Mouse (Mus musculus): ENCODE measurements at regions not wholly inside any gene's neighbourhood (a gene's known extent, or its start where the extent isn't known, plus 50 kb on each side); places are given as distances from the start of the nearest gene placed in this dataset.

DNA sequence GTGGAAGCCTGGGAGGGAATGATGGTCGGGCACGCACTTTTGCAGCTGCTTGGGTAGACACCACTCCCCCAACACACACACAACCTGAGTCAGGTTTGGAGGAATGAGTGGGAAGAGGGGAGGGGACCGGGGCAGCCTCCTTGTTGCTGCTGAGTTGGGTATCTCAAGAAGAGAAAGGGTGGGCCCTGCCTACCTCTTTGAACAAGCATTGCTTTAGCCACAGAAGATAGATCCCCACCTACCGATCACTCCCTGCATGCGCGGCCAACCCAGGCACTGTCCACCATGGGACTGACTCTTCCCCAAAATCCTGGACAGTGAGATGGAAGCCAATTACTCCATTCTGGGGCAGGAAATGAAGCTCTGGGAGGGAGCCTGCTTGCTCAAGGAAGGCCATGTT is 243.2 kb downstream of the Cbln1 start:
- H3K4me3 ChIP-seq (replicated peaks): no peak overlapping the region
- no peak for ATAC-seq (ENCODE audit: low FRiP score)
- no peak overlapping the region for H3K9ac ChIP-seq (replicated peaks)
- H3K36me3 ChIP-seq: no peaks in the 10 kb centered on the region
- peaks cover 23% of the 10 kb centered on the region for H3K4me1 ChIP-seq
- no peak overlapping the region for H3K4me2 ChIP-seq
- no peaks in the 10 kb centered on the region for H3K9me3 ChIP-seq (replicated peaks)
- H3K27me3 ChIP-seq (replicated peaks): no peaks in the 10 kb centered on the region
- no peak overlapping the region for H3K27ac ChIP-seq (replicated peaks)
- 90% methylated on average over 6 of the region's 6 CpGs for WGBS

DNA sequence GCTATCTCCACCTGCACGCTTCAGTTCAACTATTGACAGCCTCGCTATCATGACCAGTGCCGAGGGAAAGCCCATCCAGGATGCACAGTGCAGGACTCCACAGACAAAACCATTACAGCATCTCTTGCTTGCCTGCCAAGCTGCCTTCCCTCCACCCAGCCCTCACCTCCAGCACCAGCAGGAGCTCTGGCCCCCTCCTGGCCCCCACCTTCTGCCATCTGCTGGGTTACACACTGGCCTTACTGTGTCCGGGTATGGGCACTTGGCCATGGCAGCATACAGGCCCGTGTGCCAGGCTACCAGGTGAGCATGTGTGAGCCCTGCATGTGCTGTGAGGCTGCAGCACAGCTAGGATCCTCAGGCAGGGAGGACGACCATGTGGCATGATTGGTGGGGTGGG is 243.6 kb downstream of the Cbln1 start:
- 86% methylated on average over 6 of the region's 6 CpGs for WGBS
- ATAC-seq (ENCODE audit: low FRiP score): no peak
- Histone ChIP-seq H3K4me2 (no peak overlapping the region), H3K27ac (replicated peaks) (no peak overlapping the region), H3K9ac (replicated peaks) (no peak overlapping the region), H3K27me3 (replicated peaks) (no peaks in the 10 kb centered on the region), H3K4me1 (peaks cover 20% of the 10 kb centered on the region), H3K4me3 (replicated peaks) (no peak overlapping the region), H3K36me3 (no peaks in the 10 kb centered on the region), H3K9me3 (replicated peaks) (no peaks in the 10 kb centered on the region)

GRCm38 (mm10) chr8:87225504-87226425 is 246.6 kb downstream of the Cbln1 start:
- ATAC-seq (ENCODE audit: low FRiP score): peak; percentile 67
- WGBS: 65% methylated on average over 11 of the region's 11 CpGs
- Histone ChIP-seq H3K9ac (replicated peaks) (no peak overlapping the region), H3K4me3 (replicated peaks) (no peak overlapping the region), H3K9me3 (replicated peaks) (no peaks in the 10 kb centered on the region), H3K36me3 (no peaks in the 10 kb centered on the region), H3K27me3 (replicated peaks) (no peaks in the 10 kb centered on the region), H3K4me2 (no peak overlapping the region), H3K4me1 (peaks cover 9% of the 10 kb centered on the region; the same call in 1 of the 2 replicates), H3K27ac (replicated peaks) (no peak overlapping the region)

DNA sequence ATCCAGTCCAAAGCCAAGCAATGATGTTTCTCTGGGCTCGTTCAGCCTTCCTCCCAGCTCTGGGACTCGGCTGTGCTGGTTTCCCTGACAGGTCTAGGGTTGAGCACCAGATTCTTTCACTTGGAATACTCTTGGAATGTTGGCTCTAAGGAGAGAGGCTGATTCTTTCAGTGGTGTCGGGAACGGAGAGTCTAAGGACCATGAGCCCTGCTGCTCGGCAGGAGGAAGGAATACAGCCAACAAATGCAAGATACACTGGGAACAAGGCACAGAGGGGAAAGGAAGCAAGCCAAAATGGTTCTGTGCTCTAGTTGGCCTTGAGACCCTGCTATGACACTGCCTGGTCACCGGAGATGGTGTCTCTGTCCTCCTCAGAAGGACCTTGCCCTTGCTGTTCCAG is 251.8 kb downstream of the Cbln1 start:
- Histone ChIP-seq H3K27ac (replicated peaks) (no peak overlapping the region), H3K9me3 (replicated peaks) (no peaks in the 10 kb centered on the region), H3K4me1 (peaks cover 18% of the 10 kb centered on the region; the same call in 1 of the 2 replicates), H3K4me3 (replicated peaks) (no peak overlapping the region), H3K36me3 (no peaks in the 10 kb centered on the region), H3K27me3 (replicated peaks) (no peaks in the 10 kb centered on the region), H3K4me2 (no peak overlapping the region), H3K9ac (replicated peaks) (no peak overlapping the region)
- whole genome bisulfite sequencing: 82% methylated on average over 6 of the region's 6 CpGs
- ATAC-seq (ENCODE audit: low FRiP score): no peak

GRCm38 (mm10) chr8:87218956-87219482 is 253.4 kb downstream of the Cbln1 start:
- no peaks in the 10 kb centered on the region for H3K36me3 ChIP-seq
- no peaks in the 10 kb centered on the region for H3K9me3 ChIP-seq (replicated peaks)
- 21% methylated on average over 6 of the region's 6 CpGs for WGBS
- H3K4me3 ChIP-seq (replicated peaks): no peak overlapping the region
- no peak overlapping the region for H3K27ac ChIP-seq (replicated peaks)
- no peaks in the 10 kb centered on the region for H3K27me3 ChIP-seq (replicated peaks)
- no peak overlapping the region for H3K9ac ChIP-seq (replicated peaks)
- peaks cover 22% of the 10 kb centered on the region; the same call in 1 of the 2 replicates for H3K4me1 ChIP-seq
- H3K4me2 ChIP-seq: no peak overlapping the region
- ATAC-seq (ENCODE audit: low FRiP score): peak; percentile 28

DNA sequence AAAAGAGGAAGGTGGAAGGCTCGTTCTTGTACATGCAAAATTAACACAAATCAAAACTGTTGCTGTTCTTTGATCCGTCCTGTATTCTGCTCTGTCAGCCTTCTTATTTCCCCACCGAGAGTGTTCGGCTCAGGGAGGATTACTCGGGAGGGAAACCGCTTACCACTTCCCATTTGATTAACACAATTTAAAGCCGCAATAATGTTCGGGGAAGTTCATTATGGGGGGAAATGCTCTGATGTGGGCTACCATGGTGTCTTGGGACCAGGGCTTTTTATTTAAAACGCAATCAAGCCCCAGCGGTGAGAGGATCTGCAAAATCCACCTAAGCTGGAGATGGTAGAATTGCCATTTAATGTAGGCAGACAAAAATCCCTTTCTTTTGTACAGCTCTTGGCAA is 257.4 kb downstream of the Cbln1 start:
- no peak for ATAC-seq (ENCODE audit: low FRiP score)
- Histone ChIP-seq H3K4me1 (peaks cover 18% of the 10 kb centered on the region; the same call in 1 of the 2 replicates), H3K27ac (replicated peaks) (no peak overlapping the region), H3K27me3 (replicated peaks) (no peaks in the 10 kb centered on the region), H3K36me3 (no peaks in the 10 kb centered on the region), H3K4me2 (no peak overlapping the region), H3K4me3 (replicated peaks) (no peak overlapping the region), H3K9ac (replicated peaks) (no peak overlapping the region), H3K9me3 (replicated peaks) (no peaks in the 10 kb centered on the region)
- 39% methylated on average over 10 of the region's 10 CpGs for WGBS

DNA sequence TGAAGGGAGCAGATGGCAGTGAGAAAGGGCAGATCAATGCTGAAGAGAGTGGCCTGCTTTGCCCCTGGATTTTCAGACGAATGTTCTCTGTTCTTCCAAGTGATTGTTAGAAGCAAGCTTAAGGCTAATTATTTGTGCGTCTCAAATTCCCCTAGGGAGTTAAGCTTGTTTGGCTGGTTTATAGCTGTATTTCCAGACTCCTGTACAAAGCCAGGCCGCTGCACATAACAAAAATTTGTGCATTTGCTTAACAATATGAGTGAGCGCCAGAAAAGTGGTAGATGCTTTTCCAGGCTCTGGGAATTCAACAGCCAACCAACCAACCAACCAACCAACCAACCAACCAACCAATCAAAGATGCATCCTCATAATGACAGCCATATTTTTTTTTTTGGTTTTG is 261.9 kb downstream of the Cbln1 start:
- Histone ChIP-seq H3K9ac (replicated peaks) (no peak overlapping the region), H3K4me2 (no peak overlapping the region), H3K4me1 (peaks cover 10% of the 10 kb centered on the region; the same call in 1 of the 2 replicates), H3K27me3 (replicated peaks) (no peaks in the 10 kb centered on the region), H3K9me3 (replicated peaks) (no peaks in the 10 kb centered on the region), H3K4me3 (replicated peaks) (no peak overlapping the region), H3K27ac (replicated peaks) (no peak overlapping the region), H3K36me3 (no peaks in the 10 kb centered on the region)
- 47% methylated on average over 4 of the region's 4 CpGs for WGBS
- ATAC-seq (ENCODE audit: low FRiP score): no peak

GRCm38 (mm10) chr8:87209295-87209694 is 263.1 kb downstream of the Cbln1 start:
- WGBS: 72% methylated on average over 1 of the region's 1 CpGs
- no peak for ATAC-seq (ENCODE audit: low FRiP score)
- H3K9ac ChIP-seq (replicated peaks): no peak overlapping the region

GRCm38 (mm10) chr8:87208036-87208435 is 264.4 kb downstream of the Cbln1 start:
- no peak overlapping the region for H3K27ac ChIP-seq (replicated peaks)
- 0 out of 2 replicates have a peak, but pooled peaks cover 7% of the 10 kb centered on the region for H3K4me1 ChIP-seq
- no peaks in the 10 kb centered on the region for H3K36me3 ChIP-seq
- no peak overlapping the region for H3K4me2 ChIP-seq
- H3K9ac ChIP-seq (replicated peaks): no peak overlapping the region
- no peaks in the 10 kb centered on the region for H3K27me3 ChIP-seq (replicated peaks)
- H3K9me3 ChIP-seq (replicated peaks): no peaks in the 10 kb centered on the region
- ATAC-seq (ENCODE audit: low FRiP score): no peak
- no peak overlapping the region for H3K4me3 ChIP-seq (replicated peaks)

More at GRCm38 (mm10) chr8:87209295-87209694, 263.1 kb downstream of the Cbln1 start:
- Histone ChIP-seq H3K36me3 (no peaks in the 10 kb centered on the region), H3K27me3 (replicated peaks) (no peaks in the 10 kb centered on the region), H3K9me3 (replicated peaks) (no peaks in the 10 kb centered on the region), H3K4me3 (replicated peaks) (no peak overlapping the region), H3K4me1 (0 out of 2 replicates have a peak, but pooled peaks cover 7% of the 10 kb centered on the region), H3K27ac (replicated peaks) (no peak overlapping the region), H3K4me2 (no peak overlapping the region)

DNA sequence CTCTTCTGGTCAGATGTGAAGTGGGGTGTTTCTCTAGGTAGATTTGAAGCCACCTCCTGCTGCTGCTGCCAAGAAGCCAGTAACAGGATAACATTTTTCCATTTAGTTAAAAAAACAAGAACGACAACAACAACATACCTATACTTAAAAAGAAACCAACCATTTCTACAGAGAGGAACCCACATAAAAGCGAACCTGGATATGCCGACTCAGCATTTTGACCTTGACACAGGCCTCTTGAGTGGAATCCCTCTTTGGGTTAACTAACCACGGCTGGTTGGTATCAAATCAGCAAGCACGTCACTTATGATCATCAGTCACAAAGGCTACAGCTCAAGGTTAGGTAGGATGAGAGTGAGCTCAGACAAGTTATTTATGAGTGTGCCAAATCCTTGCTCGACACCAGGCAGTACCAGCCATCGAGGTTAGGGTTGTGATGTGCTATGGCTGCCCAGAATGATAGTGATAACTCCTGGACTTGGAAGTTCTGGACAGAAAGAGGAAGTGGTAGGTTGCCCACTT is 269.7 kb downstream of the Cbln1 start:
- ATAC-seq (ENCODE audit: low FRiP score): no peak
- whole genome bisulfite sequencing: 86% methylated on average over 7 of the region's 7 CpGs

GRCm38 (mm10) chr8:87199461-87200131 is 272.8 kb downstream of the Cbln1 start:
- Histone ChIP-seq H3K4me2 (no peak overlapping the region), H3K36me3 (no peaks in the 10 kb centered on the region), H3K9ac (replicated peaks) (no peak overlapping the region), H3K4me1 (peaks cover 19% of the 10 kb centered on the region), H3K27ac (replicated peaks) (no peak overlapping the region), H3K27me3 (replicated peaks) (no peaks in the 10 kb centered on the region), H3K9me3 (replicated peaks) (no peaks in the 10 kb centered on the region), H3K4me3 (replicated peaks) (no peak overlapping the region)
- 8% methylated on average over 8 of the region's 8 CpGs for WGBS
- no peak for ATAC-seq (ENCODE audit: low FRiP score)

More for the DNA sequence above, 269.7 kb downstream of the Cbln1 start:
- H3K27me3 ChIP-seq (replicated peaks): no peaks in the 10 kb centered on the region
- H3K27ac ChIP-seq (replicated peaks): no peak overlapping the region
- peaks cover 19% of the 10 kb centered on the region for H3K4me1 ChIP-seq
- no peak overlapping the region for H3K9ac ChIP-seq (replicated peaks)
- H3K4me2 ChIP-seq: no peak overlapping the region
- H3K4me3 ChIP-seq (replicated peaks): no peak overlapping the region
- no peaks in the 10 kb centered on the region for H3K36me3 ChIP-seq
- H3K9me3 ChIP-seq (replicated peaks): no peaks in the 10 kb centered on the region
